Mouse (Mus musculus) myocyte (in vitro differentiated cells): ENCODE data around the gene Odc1.

Experiments
- CEBPB ChIP-seq: IDR thresholded peaks from 2 replicates; pipeline ENCODE4 v1.6.1; 2011; ENCODE audit warnings: mild to moderate bottlenecking, moderate library complexity; ENCODE audit not compliant: poor library complexity, insufficient read depth, severe bottlenecking
- E2F4 ChIP-seq: IDR thresholded peaks from one replicate; pipeline ENCODE4 v1.6.1; 2011; ENCODE audit warnings: mild to moderate bottlenecking, control low read depth, moderate library complexity; ENCODE audit not compliant: insufficient read depth
- MAX ChIP-seq: IDR thresholded peaks from one replicate; pipeline ENCODE4 v1.6.1; 2011; ENCODE audit warnings: low read depth, mild to moderate bottlenecking, control low read depth
- POLR2A ChIP-seq: IDR thresholded peaks from one replicate; pipeline ENCODE4 v1.6.1; 2011; ENCODE audit warnings: low read depth, mild to moderate bottlenecking, control low read depth, moderate library complexity; ENCODE audit not compliant: insufficient read length
- POLR2AphosphoS2 ChIP-seq: IDR thresholded peaks from one replicate; pipeline ENCODE4 v1.6.1; 2011; ENCODE audit warnings: low read depth, control low read depth; ENCODE audit not compliant: insufficient read length
- TCF12 ChIP-seq: IDR thresholded peaks from one replicate; pipeline ENCODE4 v1.6.1; 2011; ENCODE audit warnings: mild to moderate bottlenecking, control low read depth; ENCODE audit not compliant: poor library complexity, insufficient read depth, severe bottlenecking

DNA sequence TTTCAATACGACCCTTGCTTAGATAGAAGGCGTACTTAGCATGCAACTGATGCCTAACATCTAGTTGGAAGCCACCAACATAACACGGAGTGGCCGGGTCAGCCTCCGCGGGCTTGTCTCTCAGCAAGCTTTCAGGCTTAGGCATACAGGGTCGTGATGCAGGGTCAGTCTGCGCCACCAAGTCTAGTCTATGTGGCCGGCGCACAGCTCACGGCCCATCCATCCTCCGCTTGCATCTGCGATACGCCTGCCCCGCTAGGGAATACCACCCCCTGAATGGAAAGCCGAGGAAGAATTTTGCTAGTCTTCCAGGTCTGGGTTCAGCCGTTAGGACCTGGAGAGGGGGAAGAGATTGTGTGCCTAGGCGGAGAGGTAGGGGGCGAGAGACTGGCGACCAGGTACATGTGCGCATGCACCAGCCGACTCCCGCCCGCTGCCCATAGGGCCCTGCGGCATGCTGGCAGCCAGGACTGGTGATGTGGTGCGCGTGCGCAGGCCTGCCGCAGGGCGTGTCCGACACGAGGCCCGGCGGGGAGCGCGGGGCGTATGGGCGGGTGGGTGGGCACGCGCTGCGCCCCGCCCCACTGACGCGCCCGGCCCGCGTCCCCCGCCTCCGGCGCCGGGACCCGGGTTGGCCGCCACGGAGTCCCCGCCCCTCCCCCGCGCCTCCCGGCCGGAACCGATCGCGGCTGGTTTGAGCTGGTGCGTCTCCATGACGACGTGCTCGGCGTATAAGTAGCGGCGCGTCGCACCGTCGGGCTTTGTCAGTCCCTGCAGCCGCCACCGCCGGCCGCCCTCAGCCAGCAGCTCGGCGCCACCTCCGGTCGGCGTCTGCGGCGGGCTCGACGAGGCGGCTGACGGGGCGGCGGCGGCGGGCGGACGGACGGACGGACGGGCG, at the start of gene Odc1:
- TF ChIP-seq TCF12 (no peak), MAX (no peak), POLR2AphosphoS2 (peak; percentile 80), CEBPB (no peak), POLR2A (peak; percentile 70), E2F4 (no peak)
